Mouse (Mus musculus) E14TG2a.4 (cell line): ENCODE results near the gene Atp8b2.

Experiments
- H3K27me3 ChIP-seq: 2 replicates; pipeline ENCODE4 v1.6.1; 2014; ENCODE audit warnings: low read length, control low read depth; ENCODE audit not compliant: insufficient read depth
- H3K36me3 ChIP-seq: 2 replicates; pipeline ENCODE4 v1.6.1; 2014; ENCODE audit warnings: low read length, control low read depth; ENCODE audit not compliant: insufficient read depth
- H3K4me1 ChIP-seq: replicated peaks from 2 replicates; pipeline ENCODE4 v1.6.1; 2014; ENCODE audit warnings: low read depth, low read length, control low read depth
- H3K4me3 ChIP-seq: replicated peaks from 2 replicates; pipeline ENCODE4 v1.5.1; 2014; ENCODE audit warnings: mild to moderate bottlenecking, low read length
- H3K9me3 ChIP-seq: 2 replicates; pipeline ENCODE4 v1.6.1; 2014; ENCODE audit warnings: low read length, control low read depth
- CTCF ChIP-seq: conservative IDR thresholded peaks from 2 replicates; pipeline ENCODE4 v1.5.1; 2014; ENCODE audit warnings: low read length
- NANOG ChIP-seq: IDR thresholded peaks from 2 replicates; pipeline ENCODE4 v1.6.1; 2014; ENCODE audit warnings: borderline replicate concordance, low read length, mixed read lengths
- POU5F1 ChIP-seq: IDR thresholded peaks from 2 replicates; pipeline ENCODE4 v1.6.1; 2014; ENCODE audit warnings: low read length, borderline replicate concordance

Atp8b2 gene

GRCm38 (mm10) chr3:89907846-89908245 lies 55.5 kb downstream of the Atp8b2 start:
- Histone ChIP-seq H3K4me1 (peaks cover 8% of the 10 kb centered on the region), H3K27me3 (peaks cover 30% of the 10 kb centered on the region)
- TF ChIP-seq CTCF (no peak), NANOG (no peak), POU5F1 (no peak)

GRCm38 (mm10) chr3:89899511-89899908 lies 63.8 kb downstream of the Atp8b2 start:
- H3K4me1 ChIP-seq = peaks cover 36% of the 10 kb centered on the region
- no peaks in the 10 kb centered on the region for H3K9me3 ChIP-seq
- no peak overlapping the region for H3K4me3 ChIP-seq
- H3K36me3 ChIP-seq = no peaks in the 10 kb centered on the region
- TF ChIP-seq CTCF (no peak), NANOG (no peak), POU5F1 (no peak)
- H3K27me3 ChIP-seq = peaks cover 8% of the 10 kb centered on the region; the same call in 1 of the 2 replicates

More at GRCm38 (mm10) chr3:89907846-89908245, 55.5 kb downstream of the Atp8b2 start:
- no peaks in the 10 kb centered on the region for H3K9me3 ChIP-seq
- no peaks in the 10 kb centered on the region for H3K36me3 ChIP-seq
- H3K4me3 ChIP-seq = no peak overlapping the region

- TF ChIP-seq CTCF (no peak), POU5F1 (no peak), NANOG (no peak)
- no peaks in the 10 kb centered on the region for H3K9me3 ChIP-seq
- no peaks in the 10 kb centered on the region for H3K36me3 ChIP-seq
- peaks cover 8% of the 10 kb centered on the region; the same call in 1 of the 2 replicates for H3K27me3 ChIP-seq
- peaks cover 36% of the 10 kb centered on the region for H3K4me1 ChIP-seq
- no peak overlapping the region for H3K4me3 ChIP-seq
Measured at GRCm38 (mm10) chr3:89898870-89899510, 64.3 kb downstream of the Atp8b2 start.

GRCm38 (mm10) chr3:89898011-89898410 lies 65.3 kb downstream of the Atp8b2 start:
- Histone ChIP-seq H3K4me1 (peaks cover 37% of the 10 kb centered on the region), H3K36me3 (no peaks in the 10 kb centered on the region), H3K9me3 (no peaks in the 10 kb centered on the region), H3K4me3 (no peak overlapping the region), H3K27me3 (peaks cover 8% of the 10 kb centered on the region; the same call in 1 of the 2 replicates)
- TF ChIP-seq CTCF (no peak), NANOG (no peak), POU5F1 (no peak)

GRCm38 (mm10) chr3:89897204-89897796 lies 66.0 kb downstream of the Atp8b2 start:
- no peak for TF ChIP-seq POU5F1
- no peak for TF ChIP-seq NANOG
- TF ChIP-seq CTCF = no peak
- Histone ChIP-seq H3K36me3 (no peaks in the 10 kb centered on the region), H3K9me3 (no peaks in the 10 kb centered on the region), H3K4me3 (peak overlapping the region; percentile 11), H3K27me3 (peaks cover 6% of the 10 kb centered on the region; the same call in 1 of the 2 replicates), H3K4me1 (peaks cover 44% of the 10 kb centered on the region)

GRCm38 (mm10) chr3:89896571-89896970 lies 66.7 kb downstream of the Atp8b2 start:
- TF ChIP-seq POU5F1 (no peak), CTCF (no peak), NANOG (no peak)
- no peak overlapping the region for H3K4me3 ChIP-seq
- no peaks in the 10 kb centered on the region for H3K9me3 ChIP-seq
- no peaks in the 10 kb centered on the region for H3K36me3 ChIP-seq
- peaks cover 5% of the 10 kb centered on the region; the same call in 1 of the 2 replicates for H3K27me3 ChIP-seq
- peaks cover 44% of the 10 kb centered on the region for H3K4me1 ChIP-seq

GRCm38 (mm10) chr3:89892517-89893106 lies 70.7 kb downstream of the Atp8b2 start:
- Histone ChIP-seq H3K36me3 (no peaks in the 10 kb centered on the region), H3K4me3 (no peak overlapping the region), H3K4me1 (peaks cover 34% of the 10 kb centered on the region), H3K27me3 (peaks cover 5% of the 10 kb centered on the region; the same call in 1 of the 2 replicates), H3K9me3 (no peaks in the 10 kb centered on the region)
- TF ChIP-seq NANOG = no peak
- TF ChIP-seq CTCF = no peak
- TF ChIP-seq POU5F1 = no peak

- Histone ChIP-seq H3K27me3 (peaks cover 5% of the 10 kb centered on the region; the same call in 1 of the 2 replicates), H3K4me3 (no peak overlapping the region), H3K36me3 (no peaks in the 10 kb centered on the region), H3K4me1 (peaks cover 28% of the 10 kb centered on the region), H3K9me3 (no peaks in the 10 kb centered on the region)
- TF ChIP-seq POU5F1 (no peak), NANOG (no peak), CTCF (no peak)
Measured at GRCm38 (mm10) chr3:89891696-89892095, 71.6 kb downstream of the Atp8b2 start.
